Mouse (Mus musculus) forebrain, embryonic 11.5 days (tissue): ENCODE results near the gene Lrrc1. TPM values are rescaled to one million over a fixed set of nuclear protein-coding genes. Genes with fewer than 3 reads are reported as not detected.

Source experiments
- ATAC-seq: fragments of 200-750 bp; cut with Nextera tagmentation; replicated peaks from 2 replicates; pipeline ENCODE4 v1.8.0; 2017; ENCODE audit warnings: moderate TSS enrichment; ENCODE audit not compliant: low FRiP score
- DNase-seq: peaks from one replicate; pipeline ENCODE4 v3.0.0-alpha.2; 2017; ENCODE audit warnings: low spot score
- H3K27ac ChIP-seq: fragments of 300-500 bp; sonication (generic); 2 replicates; pipeline ENCODE4 v1.5.1; 2014; ENCODE audit warnings: low read depth, low read length
- H3K27me3 ChIP-seq: fragments of 300-500 bp; sonication (generic); 2 replicates; pipeline ENCODE4 v1.6.1; 2014; ENCODE audit warnings: mild to moderate bottlenecking, low read length, mixed read lengths; ENCODE audit not compliant: control insufficient read depth, insufficient read depth
- H3K36me3 ChIP-seq: fragments of 300-500 bp; sonication (generic); 2 replicates; pipeline ENCODE4 v1.6.1; 2014; ENCODE audit warnings: mild to moderate bottlenecking, low read length, moderate library complexity, mixed read lengths; ENCODE audit not compliant: control insufficient read depth, insufficient read depth
- H3K4me1 ChIP-seq: fragments of 300-500 bp; sonication (generic); replicated peaks from 2 replicates; pipeline ENCODE4 v1.6.1; 2014; ENCODE audit warnings: low read length, mixed read lengths; ENCODE audit not compliant: control insufficient read depth, insufficient read depth
- H3K4me2 ChIP-seq: fragments of 300-500 bp; sonication (generic); 2 replicates; pipeline ENCODE4 v1.6.1; 2014; ENCODE audit warnings: low read depth, mild to moderate bottlenecking, low read length, moderate library complexity, mixed read lengths; ENCODE audit not compliant: severe bottlenecking
- H3K4me3 ChIP-seq: fragments of 300-500 bp; sonication (generic); 2 replicates; pipeline ENCODE4 v1.5.1; 2014; ENCODE audit warnings: low read depth, low read length
- H3K9ac ChIP-seq: fragments of 300-500 bp; sonication (generic); 2 replicates; pipeline ENCODE4 v1.6.1; 2014; ENCODE audit warnings: low read length
- H3K9me3 ChIP-seq: fragments of 300-500 bp; sonication (generic); 2 replicates; pipeline ENCODE4 v1.6.1; 2016; ENCODE audit warnings: low read length, mixed read lengths; ENCODE audit not compliant: control insufficient read depth
- WGBS: fragments of 180-500 bp; shearing (Covaris S2); extraction: QIAGEN DNeasy Blood & Tissue Kit; methylation state at CpG from one replicate; pipeline ENCODE4 v1.1.7; 2014; 5-methylcytosine and 5-hydroxymethylcytosine counted together
- polyA plus RNA-seq: library from polyadenylated mRNA; unstranded; fragments of >200 nt; fragmentation: Nextera tagmentation; extraction: Ambion mirVana; gene quantifications from 2 replicates; pipeline ENCODE4 v1.2.1, GENCODE M21; 2014

Gene Lrrc1
- polyA plus RNA-seq, 1 experiment from 2014 or later, result 22.9 TPM

DNA sequence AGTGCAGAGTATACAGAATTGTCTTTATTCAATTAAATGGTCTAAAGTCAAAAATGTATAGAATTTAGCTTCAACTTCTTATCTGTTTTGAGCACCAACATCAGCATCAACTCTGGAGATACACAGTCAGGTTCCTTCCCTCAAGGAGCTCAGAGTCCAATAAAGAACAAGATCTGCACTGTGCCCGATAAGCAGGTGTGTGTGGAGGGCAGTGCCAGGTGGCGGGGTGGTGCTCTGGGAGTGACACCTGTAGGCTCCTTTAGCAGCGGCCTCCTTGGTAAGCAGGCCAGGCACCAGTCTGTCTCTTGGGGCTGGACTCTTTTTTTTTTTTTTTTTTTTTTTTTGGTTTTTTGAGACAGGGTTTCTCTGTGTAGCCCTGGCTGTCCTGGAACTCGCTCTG lies 20.9 kb downstream of the Lrrc1 start:
- no peak overlapping the region for H3K4me3 ChIP-seq
- H3K9me3 ChIP-seq, result no peaks in the 10 kb centered on the region
- WGBS, result 92% methylated on average over 4 of the region's 4 CpGs
- H3K27me3 ChIP-seq, result no peaks in the 10 kb centered on the region
- ATAC-seq, result no peak
- peaks cover 11% of the 10 kb centered on the region; the same call in 1 of the 2 replicates for H3K4me1 ChIP-seq
- DNase-seq, result no peak
- H3K36me3 ChIP-seq, result no peaks in the 10 kb centered on the region
- no peak overlapping the region for H3K4me2 ChIP-seq
- H3K27ac ChIP-seq, result no peak overlapping the region
- H3K9ac ChIP-seq, result no peak overlapping the region

DNA sequence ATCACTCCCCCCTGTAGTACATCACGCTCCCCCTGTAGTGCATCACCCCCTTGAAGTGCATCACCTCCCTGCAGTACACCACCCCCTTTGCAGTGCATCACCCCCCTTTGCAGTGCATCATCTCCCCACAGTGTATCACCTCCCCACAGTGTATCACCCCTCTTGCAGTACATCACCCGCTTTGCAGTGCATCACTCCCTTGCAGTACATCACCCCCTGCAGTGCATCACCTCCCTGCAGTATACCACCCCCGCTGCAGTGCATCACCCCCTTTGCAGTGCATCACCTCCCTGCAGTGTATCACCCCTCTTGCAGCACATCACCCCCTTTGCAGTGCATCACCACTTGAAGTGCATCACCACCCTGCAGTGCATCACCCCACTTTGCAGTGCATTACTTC lies 22.2 kb downstream of the Lrrc1 start:
- 95% methylated on average over 3 of the region's 3 CpGs for WGBS
- H3K9ac ChIP-seq, result no peak overlapping the region
- 0 out of 2 replicates have a peak, but pooled peaks have one; percentile 19 for ATAC-seq

DNA sequence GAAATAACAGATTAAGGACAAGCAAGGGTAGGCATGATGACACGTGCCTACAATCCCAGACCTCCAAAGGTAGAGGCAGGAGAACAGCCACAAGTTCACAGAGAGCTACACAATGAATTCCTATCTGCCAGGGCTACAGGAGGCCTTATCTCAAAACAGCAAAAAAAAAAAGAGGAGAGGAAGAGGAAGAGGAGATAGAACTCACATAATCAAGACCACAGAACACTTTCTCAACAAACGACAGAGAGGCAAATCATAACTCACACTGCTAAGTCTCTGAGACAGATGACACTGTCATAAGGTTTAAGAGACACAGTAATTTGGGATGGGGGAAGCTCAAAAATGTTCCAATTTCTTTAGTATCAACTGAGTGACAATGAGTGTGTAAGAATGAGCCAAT lies 25.5 kb downstream of the Lrrc1 start:
- no peak overlapping the region for H3K4me2 ChIP-seq
- no peaks in the 10 kb centered on the region for H3K27me3 ChIP-seq
- no peaks in the 10 kb centered on the region for H3K4me1 ChIP-seq
- DNase-seq (no peak), ATAC-seq (no peak)
- H3K36me3 ChIP-seq, result no peaks in the 10 kb centered on the region
- no peak overlapping the region for H3K27ac ChIP-seq
- no peak overlapping the region for H3K4me3 ChIP-seq
- 89% methylated on average over 2 of the region's 2 CpGs for WGBS
- H3K9me3 ChIP-seq, result no peaks in the 10 kb centered on the region
- H3K9ac ChIP-seq, result no peak overlapping the region

More for the DNA sequence above, 22.2 kb downstream of the Lrrc1 start:
- Histone ChIP-seq H3K4me3 (no peak overlapping the region), H3K27me3 (no peaks in the 10 kb centered on the region), H3K36me3 (no peaks in the 10 kb centered on the region), H3K4me2 (no peak overlapping the region), H3K9me3 (no peaks in the 10 kb centered on the region), H3K4me1 (peaks cover 5% of the 10 kb centered on the region; the same call in 1 of the 2 replicates), H3K27ac (no peak overlapping the region)
- DNase-seq, result peak; percentile 32

DNA sequence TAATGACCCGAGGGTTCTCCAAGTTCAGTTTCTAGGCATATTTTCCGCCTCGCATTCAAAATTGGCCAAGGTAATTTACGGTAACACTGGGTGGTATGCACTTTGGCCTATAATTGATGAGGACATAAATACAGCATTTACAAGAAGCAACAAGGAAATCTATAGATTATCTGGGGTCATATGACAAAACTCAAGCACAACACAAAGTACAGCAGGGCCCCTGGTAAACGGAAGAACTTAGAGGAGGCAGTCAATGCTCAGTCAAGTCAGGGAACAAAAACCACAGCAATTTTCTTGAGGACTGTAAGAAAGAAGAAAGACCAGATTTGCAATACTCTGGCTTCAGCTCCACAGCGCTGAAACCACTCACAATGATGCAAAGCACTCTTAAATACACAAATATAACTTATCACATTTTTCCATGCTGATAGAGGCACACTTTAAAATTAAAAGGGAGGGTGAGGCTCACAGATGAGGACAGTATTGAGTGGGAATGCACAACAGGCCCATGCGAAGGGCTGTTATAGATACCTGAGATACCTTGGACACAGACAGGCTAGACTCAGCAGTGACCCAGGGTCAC lies 27.8 kb downstream of the Lrrc1 start:
- Histone ChIP-seq H3K9me3 (no peaks in the 10 kb centered on the region), H3K9ac (no peak overlapping the region), H3K27ac (no peak overlapping the region), H3K4me2 (no peak overlapping the region), H3K4me1 (peaks cover 10% of the 10 kb centered on the region; the same call in 1 of the 2 replicates), H3K4me3 (no peak overlapping the region), H3K36me3 (no peaks in the 10 kb centered on the region), H3K27me3 (no peaks in the 10 kb centered on the region)
- 96% methylated on average over 7 of the region's 7 CpGs for WGBS
- DNase-seq (peak; percentile 4), ATAC-seq (no peak)

DNA sequence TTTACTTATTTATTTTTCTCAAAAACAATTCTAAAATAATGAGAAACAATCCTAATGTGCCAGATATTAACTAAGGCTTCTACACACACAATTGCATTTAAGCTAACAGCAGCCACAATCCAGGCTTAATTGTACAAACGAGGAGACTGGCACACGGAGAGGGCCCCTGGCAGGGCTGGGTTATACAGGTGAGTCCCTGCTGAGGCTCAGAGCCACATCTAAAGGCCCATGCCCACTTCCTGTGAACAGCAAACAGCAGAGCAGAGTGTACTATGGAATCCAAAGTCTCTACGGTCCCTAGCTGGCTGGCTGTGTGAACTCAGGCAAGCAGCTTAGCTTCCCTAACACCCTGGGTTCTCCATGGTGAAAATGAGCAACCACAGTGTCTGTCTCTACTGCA lies 30.8 kb downstream of the Lrrc1 start:
- no peaks in the 10 kb centered on the region for H3K27me3 ChIP-seq
- no peaks in the 10 kb centered on the region for H3K9me3 ChIP-seq
- DNase-seq (peak; percentile 41), ATAC-seq (no peak)
- 51% methylated on average over 3 of the region's 3 CpGs for whole genome bisulfite sequencing
- no peak overlapping the region for H3K4me2 ChIP-seq
- H3K9ac ChIP-seq, result no peak overlapping the region
- H3K4me1 ChIP-seq, result peaks cover 10% of the 10 kb centered on the region; the same call in 1 of the 2 replicates
- no peak overlapping the region for H3K27ac ChIP-seq
- no peak overlapping the region for H3K4me3 ChIP-seq
- no peaks in the 10 kb centered on the region for H3K36me3 ChIP-seq

DNA sequence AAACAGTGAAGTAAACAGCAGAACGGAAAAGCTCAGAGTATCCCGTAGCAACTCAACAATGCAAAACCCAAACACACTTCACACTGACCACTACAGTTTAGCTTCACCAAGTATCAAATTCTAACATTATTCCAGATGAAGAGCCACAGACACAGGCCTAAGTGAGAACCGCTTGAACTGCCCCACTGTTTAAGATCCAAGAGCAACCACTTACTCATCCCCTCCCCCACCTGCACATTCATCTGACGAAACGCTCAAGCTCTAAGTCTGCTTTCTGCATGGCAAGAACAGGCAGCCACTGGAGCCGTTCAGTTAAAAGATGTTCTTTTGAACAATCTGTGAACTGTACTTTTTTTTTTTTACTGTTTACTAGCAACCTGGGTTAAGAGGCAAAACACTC lies 32.5 kb downstream of the Lrrc1 start:
- H3K36me3 ChIP-seq, result no peaks in the 10 kb centered on the region
- H3K27ac ChIP-seq, result no peak overlapping the region
- no peaks in the 10 kb centered on the region for H3K27me3 ChIP-seq
- WGBS, result 27% methylated on average over 6 of the region's 6 CpGs
- DNase-seq (peak; percentile 44), ATAC-seq (peak; percentile 58)
- no peak overlapping the region for H3K4me3 ChIP-seq
- H3K9me3 ChIP-seq, result no peaks in the 10 kb centered on the region
- no peak overlapping the region for H3K4me2 ChIP-seq
- H3K9ac ChIP-seq, result no peak overlapping the region
- peaks cover 10% of the 10 kb centered on the region; the same call in 1 of the 2 replicates for H3K4me1 ChIP-seq

DNA sequence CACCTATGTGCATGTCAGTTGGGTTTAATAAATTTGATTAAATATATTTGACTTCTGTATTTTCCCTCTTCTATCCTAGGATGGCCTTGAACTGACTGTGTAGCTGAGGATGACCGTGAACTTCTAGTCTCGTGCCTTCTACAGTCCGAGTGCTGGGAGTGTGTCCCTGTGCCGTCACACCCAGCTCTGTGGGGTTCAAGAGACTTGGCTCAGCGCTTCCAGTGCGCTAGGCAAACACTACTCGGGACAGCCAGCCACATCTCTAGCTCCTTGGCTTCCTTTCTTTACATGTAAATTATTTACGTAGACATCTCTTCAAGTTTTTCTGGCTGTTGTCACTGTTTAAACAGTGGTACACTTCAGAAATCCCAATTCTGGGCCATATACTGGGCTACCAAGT lies 34.1 kb downstream of the Lrrc1 start:
- no peaks in the 10 kb centered on the region for H3K27me3 ChIP-seq
- no peaks in the 10 kb centered on the region for H3K36me3 ChIP-seq
- WGBS, result 89% methylated on average over 8 of the region's 8 CpGs
- H3K4me1 ChIP-seq, result peaks cover 10% of the 10 kb centered on the region; the same call in 1 of the 2 replicates
- H3K27ac ChIP-seq, result no peak overlapping the region
- H3K9ac ChIP-seq, result no peak overlapping the region
- H3K4me2 ChIP-seq, result no peak overlapping the region
- H3K4me3 ChIP-seq, result no peak overlapping the region
- ATAC-seq (no peak), DNase-seq (peak; percentile 44)
- no peaks in the 10 kb centered on the region for H3K9me3 ChIP-seq

DNA sequence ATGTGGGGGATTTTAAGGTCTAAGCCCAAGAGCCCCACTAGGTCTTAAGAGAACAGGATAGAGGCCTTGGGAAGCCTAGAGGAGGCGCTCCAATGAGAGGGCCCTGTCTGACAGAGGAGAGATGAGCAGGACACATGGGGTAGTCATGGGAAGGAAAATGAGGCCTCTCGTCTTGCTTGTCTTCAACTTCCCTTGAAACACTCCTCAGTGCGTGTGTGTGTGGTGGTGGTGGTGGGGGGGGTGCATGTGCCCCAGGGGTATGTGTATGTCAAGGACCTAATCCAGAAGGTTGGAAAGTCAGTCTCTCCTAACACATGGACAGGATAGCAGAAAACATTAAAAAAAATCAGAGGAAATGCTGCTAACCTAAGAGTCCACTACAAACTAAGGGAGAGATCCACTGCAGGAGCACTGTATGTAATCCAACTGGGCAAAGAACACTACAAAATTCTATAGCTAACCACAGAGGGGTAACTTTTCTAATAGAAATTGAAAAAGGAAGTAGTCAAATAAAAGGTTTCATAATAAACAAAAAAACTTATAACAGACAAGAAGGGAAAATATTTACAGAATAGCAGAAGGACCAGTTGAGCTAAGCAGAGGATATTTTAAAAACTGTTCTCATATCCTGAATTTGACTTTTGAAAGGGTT lies 36.8 kb downstream of the Lrrc1 start:
- peaks cover 10% of the 10 kb centered on the region; the same call in 1 of the 2 replicates for H3K4me1 ChIP-seq
- no peak overlapping the region for H3K4me2 ChIP-seq
- H3K9ac ChIP-seq, result no peak overlapping the region
- no peak for ATAC-seq
- 85% methylated on average over 3 of the region's 3 CpGs for WGBS
- no peak overlapping the region for H3K4me3 ChIP-seq
- no peaks in the 10 kb centered on the region for H3K27me3 ChIP-seq
- H3K36me3 ChIP-seq, result no peaks in the 10 kb centered on the region
- DNase-seq, result peak; percentile 27
- H3K27ac ChIP-seq, result no peak overlapping the region
- no peaks in the 10 kb centered on the region for H3K9me3 ChIP-seq
